Mouse (Mus musculus) heart, adult 8-10 months (tissue): ENCODE measurements around the gene Unc13c. TPM values are rescaled to one million over a fixed set of nuclear protein-coding genes. Genes with fewer than 3 reads are reported as not detected.
A peak's percentile ranks its signal among the peaks of the same experiment; 100 is the strongest.

Source experiments
- DNase-seq: peaks from one replicate; pipeline ENCODE4 v3.0.0; 2022; ENCODE audit warnings: low spot score
- total RNA-seq, 4 experiments: library from RNA; stranded (reverse); gene quantifications; 2 replicates each; pipeline ENCODE4 v1.2.4; 2022

Gene Unc13c
- total RNA-seq: under 1 TPM; 0.20 to 0.35 (median 0.28) TPM

- DNase-seq: no peak
Observed at GRCm38 (mm10) chr9:73968641-73969121, at the start of gene Unc13c. Gene Unc13c (minus strand): TSS chr9:73968966.

DNA sequence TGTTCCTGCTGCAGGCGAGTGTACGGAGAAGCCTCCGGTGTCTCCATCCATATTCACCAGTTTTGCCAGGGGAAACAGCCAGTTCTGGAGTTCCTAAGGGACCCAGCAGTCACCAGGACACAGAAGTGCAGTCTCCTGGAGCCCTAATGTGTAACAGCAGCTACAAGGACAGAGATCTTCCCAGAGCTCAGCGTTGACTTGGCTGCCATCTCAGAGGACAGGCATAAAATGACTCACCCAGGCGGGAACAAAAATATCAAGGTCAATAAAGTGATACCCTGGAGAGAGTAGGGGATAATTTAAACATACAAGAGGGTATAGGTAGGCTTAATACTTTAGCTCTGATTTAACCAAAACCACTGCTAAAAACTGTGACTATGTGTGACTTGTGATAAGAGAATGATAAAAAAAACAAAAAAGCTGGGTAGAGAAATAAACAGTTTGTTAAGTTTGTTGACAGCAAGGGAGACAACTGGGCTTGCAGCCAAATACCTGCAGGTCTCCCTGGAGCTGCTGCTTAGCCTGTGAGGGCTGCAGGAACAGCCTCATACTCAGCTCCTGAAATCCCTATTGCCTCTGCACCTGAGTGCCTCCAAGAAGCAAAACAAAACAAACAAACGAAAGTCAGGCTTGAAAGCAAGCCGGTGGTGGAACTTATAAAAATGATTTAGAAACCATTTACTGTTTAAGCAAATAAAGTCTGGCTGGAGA, 39.4 kb upstream of the Unc13c start:
- DNase-seq: no peak

- DNase-seq: no peak
Observed at GRCm38 (mm10) chr9:74002388-74002990, 33.7 kb upstream of the Unc13c start.

GRCm38 (mm10) chr9:73988096-73988495, 19.3 kb upstream of the Unc13c start:
- no peak for DNase-seq

DNA sequence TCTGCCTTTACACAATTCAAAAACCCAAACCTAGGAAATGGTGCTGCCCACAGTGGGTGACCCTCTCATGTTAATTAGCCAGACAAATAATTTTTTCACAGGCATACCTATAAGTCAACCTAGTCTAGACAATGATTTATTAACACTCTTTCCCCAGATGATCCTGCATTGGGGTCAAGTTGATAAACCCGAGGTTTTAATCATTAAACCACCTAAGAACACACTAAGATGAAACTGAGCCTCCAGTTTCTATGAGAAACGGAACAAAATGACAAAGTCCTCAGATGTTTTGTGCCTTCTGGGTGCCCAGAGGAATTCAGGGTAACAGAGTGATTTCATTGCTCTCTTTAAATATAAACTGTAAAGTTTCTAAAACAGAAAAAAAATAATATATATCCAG, 18.5 kb upstream of the Unc13c start:
- DNase-seq: no peak

DNA sequence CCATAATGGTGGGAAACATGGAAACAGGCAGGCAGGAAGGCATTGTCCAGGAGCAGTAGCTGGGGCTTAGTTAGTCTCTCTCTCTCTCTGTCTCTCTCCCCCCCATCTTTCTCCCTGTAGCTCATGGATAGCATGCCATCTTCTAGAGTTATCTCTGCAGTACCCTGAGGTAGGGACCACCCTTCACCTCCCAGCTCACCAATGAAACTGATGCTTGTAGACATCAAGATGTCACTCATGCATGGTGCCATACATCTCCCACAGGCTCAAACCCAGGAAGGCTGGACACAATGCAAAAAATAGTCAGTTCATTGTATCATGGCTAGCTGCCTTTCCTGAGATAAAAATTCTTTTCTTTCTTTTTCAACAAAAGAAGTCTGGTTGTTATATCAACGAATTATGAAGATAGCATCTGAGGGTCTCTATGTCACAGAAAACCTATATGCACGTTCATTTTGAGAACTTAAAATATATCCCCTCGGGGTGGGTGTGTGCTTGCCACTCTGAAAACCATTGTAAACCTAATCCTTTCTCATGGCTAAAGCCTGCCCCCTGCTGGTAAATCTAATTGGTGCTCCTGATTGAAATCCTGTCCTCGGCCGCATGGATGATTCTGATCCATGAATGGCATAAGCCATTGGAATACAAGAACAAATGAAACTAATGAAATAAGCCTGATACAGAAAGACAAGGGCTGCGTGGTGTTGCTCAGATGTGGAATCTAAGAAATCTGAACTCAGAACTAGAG, 14.0 kb upstream of the Unc13c start:
- peak; percentile 52 for DNase-seq

DNA sequence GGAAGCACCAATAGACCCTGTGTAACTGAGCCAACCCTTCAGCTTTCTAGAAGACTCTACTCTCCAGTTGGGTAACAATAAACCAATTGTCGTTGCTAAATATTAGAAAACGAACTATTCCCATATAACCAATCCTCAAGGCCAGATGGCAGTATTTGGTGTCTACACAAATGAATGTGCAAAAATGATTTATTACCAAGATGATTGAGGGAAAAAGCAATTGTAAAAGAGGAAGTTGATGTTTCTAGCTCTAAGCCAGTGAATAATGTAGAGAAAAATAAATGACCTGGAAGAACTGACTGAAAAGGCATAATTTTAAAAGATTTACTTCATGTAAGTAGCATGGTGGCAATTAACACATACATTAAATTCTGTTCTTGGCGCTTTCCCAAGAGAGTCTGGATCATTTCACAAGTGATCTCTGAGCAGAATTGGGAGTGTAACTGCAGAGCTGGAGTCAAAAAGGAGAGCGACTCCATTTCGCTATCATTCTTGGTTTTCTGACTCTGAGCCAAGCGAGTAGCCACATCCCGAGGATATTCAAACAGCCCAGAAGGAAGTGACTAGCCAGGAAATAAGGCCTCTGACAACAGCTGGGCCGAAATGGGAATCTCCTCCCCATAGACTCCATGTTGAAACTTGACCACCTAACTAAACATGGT, 3.7 kb upstream of the Unc13c start:
- DNase-seq: no peak

DNA sequence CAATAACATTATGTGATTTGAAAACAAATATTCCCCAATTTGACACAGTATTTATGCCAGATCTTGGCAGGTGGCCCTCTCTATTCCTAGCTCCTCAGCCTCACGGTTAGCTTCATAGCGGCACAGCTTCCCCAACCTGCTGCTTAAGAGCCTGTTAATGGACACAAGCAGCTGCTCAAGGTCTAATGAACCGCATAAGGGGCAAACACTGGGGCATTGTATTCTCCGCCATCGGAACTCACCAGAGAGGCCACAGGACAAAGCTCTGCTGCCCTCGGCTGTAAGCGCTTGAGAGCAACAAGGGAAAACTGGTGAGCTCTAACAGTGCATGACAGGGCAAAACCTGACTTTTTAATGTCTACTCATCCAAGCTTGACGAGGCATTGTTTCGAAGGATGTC, 2.0 kb upstream of the Unc13c start:
- no peak for DNase-seq

- no peak for DNase-seq
Observed at GRCm38 (mm10) chr9:73965322-73965915, 3.3 kb downstream of the Unc13c start.

GRCm38 (mm10) chr9:73962471-73962870, 6.3 kb downstream of the Unc13c start:
- no peak for DNase-seq

DNA sequence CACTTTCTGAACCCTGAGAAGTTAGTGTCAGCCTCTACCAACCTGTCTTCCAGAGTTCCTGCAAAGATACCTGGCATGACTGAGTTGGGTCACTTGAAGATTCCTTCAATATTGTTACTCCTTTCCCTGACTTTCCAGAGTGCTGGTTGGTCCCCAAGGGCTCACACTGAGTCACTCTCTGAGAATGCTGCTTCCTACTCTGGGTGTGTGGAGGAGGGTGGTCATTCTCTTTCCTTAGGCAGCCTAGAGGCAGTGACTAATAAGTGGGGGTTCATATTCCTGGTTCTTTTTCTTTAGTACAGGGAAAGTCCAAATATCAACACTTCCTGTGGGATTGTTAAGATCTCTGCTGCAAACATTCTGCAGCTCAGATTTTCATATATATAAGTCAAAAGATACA, 16.4 kb downstream of the Unc13c start:
- DNase-seq: no peak

- no peak for DNase-seq
Observed at GRCm38 (mm10) chr9:73951586-73951985, 17.2 kb downstream of the Unc13c start.

DNA sequence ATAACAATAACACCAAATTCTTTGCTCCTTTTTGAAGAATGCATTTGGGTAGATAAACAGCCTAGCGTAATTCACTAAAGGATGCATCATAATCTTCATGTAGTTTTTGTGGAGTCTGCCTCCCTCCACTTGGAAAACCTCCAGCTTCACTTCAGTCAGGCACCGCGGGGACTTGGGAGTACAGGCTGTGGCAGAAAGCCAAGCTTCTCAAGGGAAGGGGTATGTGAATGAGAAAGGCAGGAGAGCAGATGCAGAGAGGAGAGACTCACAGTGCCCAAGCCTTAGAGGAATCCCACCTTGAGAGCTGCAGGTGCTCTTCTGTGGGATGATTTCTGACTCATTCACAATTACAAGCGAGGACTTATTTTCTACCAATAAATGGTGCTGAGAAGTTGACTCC, 33.9 kb downstream of the Unc13c start:
- DNase-seq: no peak

DNA sequence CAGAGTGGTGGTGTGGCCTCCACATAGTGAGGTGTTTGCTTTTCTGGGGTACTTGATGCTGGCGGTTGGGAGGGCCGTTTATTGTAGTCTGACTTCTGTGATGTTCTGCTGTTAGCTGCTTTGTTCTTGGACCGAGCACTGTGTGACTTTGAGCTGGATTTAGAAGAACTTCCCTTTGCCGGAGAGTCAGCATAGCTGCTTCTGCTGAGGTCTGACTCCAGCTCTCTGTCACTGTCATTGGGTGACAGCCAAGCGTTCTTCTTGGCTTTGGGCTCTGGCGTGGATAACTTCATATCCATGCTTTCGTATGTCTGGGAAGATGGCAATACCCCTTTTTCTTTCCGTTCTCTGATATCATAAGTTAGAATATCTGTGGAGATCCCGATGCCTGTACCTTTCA, 36.8 kb downstream of the Unc13c start:
- no peak for DNase-seq

DNA sequence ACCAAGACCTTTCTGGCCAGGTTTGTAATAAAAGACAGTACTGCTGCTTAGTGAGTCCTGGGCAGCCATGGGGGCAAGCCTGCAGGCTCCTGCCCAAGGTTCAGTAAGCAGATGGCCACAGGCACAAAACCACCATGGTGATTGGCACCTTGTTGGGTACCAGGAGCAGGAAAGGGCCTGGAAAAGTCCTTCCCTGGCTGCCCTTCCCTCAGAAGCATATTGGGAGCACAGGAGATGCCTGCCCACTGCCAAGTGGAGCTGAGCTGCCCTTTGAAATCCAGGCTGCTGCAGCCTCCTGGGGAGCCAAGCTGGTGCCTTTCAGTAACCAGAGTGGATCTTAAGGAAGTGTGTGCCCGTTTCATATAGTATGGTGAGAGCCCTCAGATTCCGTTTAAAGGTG, 41.5 kb downstream of the Unc13c start:
- DNase-seq: no peak

- DNase-seq: no peak
Observed at GRCm38 (mm10) chr9:73922449-73923115, 46.2 kb downstream of the Unc13c start.

DNA sequence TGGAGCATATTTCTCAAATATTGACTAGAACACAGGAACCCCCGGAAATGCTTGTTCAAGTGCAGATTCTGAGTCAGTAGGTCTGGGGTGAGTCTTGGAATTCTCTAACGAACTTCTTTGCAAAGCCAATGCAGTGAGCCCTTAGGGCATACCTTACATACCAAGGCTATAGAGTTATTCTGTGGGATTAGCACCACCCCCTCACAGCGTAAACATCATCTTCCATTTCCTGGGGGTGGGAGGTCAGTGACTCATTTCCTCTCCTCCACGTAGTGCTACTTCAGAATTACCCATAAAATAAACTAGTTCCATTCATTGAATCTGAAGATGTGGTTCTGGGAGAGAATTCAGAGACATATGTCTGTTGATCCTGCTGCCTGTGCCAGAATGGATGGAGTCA, 62.8 kb downstream of the Unc13c start:
- DNase-seq: no peak

DNA sequence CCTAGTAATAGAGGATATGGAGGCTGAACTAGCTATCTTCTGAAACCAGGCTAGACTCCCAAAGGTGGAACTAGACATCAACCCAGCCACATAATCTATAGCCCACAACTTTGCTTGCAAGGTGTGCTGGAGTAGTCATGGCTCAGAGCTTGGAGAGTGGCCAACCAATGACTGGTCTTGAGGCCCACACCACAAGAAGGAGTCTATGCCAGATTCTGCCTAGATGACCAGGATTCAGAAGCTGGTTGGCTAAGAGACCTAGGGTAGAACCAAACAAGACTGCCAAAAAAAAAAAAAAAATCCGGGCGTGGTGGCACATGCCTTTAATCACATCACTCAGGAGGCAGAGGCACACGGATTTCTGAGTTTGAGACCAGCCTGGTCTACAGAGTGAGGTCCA, 70.2 kb downstream of the Unc13c start:
- no peak for DNase-seq

- no peak for DNase-seq
Observed at GRCm38 (mm10) chr9:73896210-73896609, 72.6 kb downstream of the Unc13c start.

- DNase-seq: no peak
Observed at GRCm38 (mm10) chr9:73883587-73883986, 85.2 kb downstream of the Unc13c start.

DNA sequence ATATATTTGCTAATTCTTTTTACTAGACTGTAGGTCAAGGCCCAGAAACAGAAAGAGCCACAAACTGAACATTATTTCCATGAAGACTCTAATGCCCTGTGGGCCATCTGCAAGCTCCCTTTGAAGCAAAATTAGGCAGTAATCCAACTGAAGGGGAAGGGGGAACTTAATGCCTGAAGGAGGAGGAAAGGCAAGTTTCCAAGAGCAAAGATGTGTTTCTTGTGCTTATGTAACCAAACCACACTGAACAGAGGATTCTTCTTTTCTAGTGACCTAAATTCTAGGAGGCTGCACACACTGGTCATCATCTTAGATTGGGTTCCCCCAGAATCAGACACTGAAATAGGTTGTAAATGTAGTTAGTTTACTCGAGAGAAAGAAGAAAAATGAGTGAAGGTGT, 85.6 kb downstream of the Unc13c start:
- DNase-seq: no peak
